Mouse (Mus musculus): ENCODE measurements around the gene Bik. TPM values are rescaled to one million over a fixed set of nuclear protein-coding genes. Genes with fewer than 3 reads are reported as not detected.

Bik gene
- polyA plus RNA-seq, 1 experiment from 2014 or later, result 6.2 TPM

GRCm38 (mm10) chr15:83534960-83535889 lies 8.6 kb downstream of the Bik start:
- WGBS (ENCODE audit: insufficient replicate concordance), result 62% methylated on average over 17 of the region's 17 CpGs
- Histone ChIP-seq H3K36me3 (replicated peaks; ENCODE audit: insufficient read depth, low read length) (no peaks in the 10 kb centered on the region), H3K27me3 (ENCODE audit: insufficient read depth, low read length) (no peaks in the 10 kb centered on the region), H3K4me1 (ENCODE audit: insufficient read depth) (peaks cover 11% of the 10 kb centered on the region), H3K9ac (replicated peaks) (no peak overlapping the region), H3K4me2 (ENCODE audit: low read depth, low read length) (no peak overlapping the region), H3K9me3 (ENCODE audit: low read length) (no peaks in the 10 kb centered on the region), H3K27ac (ENCODE audit: low read depth) (no peak overlapping the region), H3K4me3 (ENCODE audit: low read depth, low read length) (no peak overlapping the region)
- no peak for TF ChIP-seq EP300 (IDR thresholded peaks at IDR 0.05; ENCODE audit: low read depth)
- no peak for TF ChIP-seq CTCF (IDR thresholded peaks at IDR 0.05; ENCODE audit: low read depth)
- ATAC-seq (no peak), DNase-seq (no peak)

GRCm38 (mm10) chr15:83535890-83536231 lies 9.2 kb downstream of the Bik start:
- no peaks in the 10 kb centered on the region for H3K9me3 ChIP-seq (ENCODE audit: low read length)
- H3K36me3 ChIP-seq (replicated peaks; ENCODE audit: insufficient read depth, low read length), result no peaks in the 10 kb centered on the region
- no peak overlapping the region for H3K9ac ChIP-seq (replicated peaks)
- no peak overlapping the region for H3K4me3 ChIP-seq (ENCODE audit: low read depth, low read length)
- H3K4me2 ChIP-seq (ENCODE audit: low read depth, low read length), result no peak overlapping the region
- DNase-seq, result no peak
- no peaks in the 10 kb centered on the region for H3K27me3 ChIP-seq (ENCODE audit: insufficient read depth, low read length)
- TF ChIP-seq EP300 (IDR thresholded peaks at IDR 0.05; ENCODE audit: low read depth), result no peak
- TF ChIP-seq CTCF (IDR thresholded peaks at IDR 0.05; ENCODE audit: low read depth), result no peak
- no peak overlapping the region for H3K27ac ChIP-seq (ENCODE audit: low read depth)
- H3K4me1 ChIP-seq (ENCODE audit: insufficient read depth), result peaks cover 5% of the 10 kb centered on the region
- ATAC-seq, result no peak
- WGBS (ENCODE audit: insufficient replicate concordance), result 69% methylated on average over 6 of the region's 6 CpGs

GRCm38 (mm10) chr15:83538855-83539254 lies 12.2 kb downstream of the Bik start:
- ATAC-seq, result no peak

GRCm38 (mm10) chr15:83539905-83540304 lies 13.2 kb downstream of the Bik start:
- DNase-seq, result no peak
- 46% methylated on average over 4 of the region's 4 CpGs for WGBS (ENCODE audit: insufficient replicate concordance)
- Histone ChIP-seq H3K4me2 (ENCODE audit: low read depth, low read length) (no peak overlapping the region), H3K4me1 (ENCODE audit: insufficient read depth) (0 out of 2 replicates have a peak, but pooled peaks cover 4% of the 10 kb centered on the region), H3K27me3 (ENCODE audit: insufficient read depth, low read length) (no peaks in the 10 kb centered on the region), H3K36me3 (replicated peaks; ENCODE audit: insufficient read depth, low read length) (peaks cover 2% of the 10 kb centered on the region; the same call in 1 of the 2 replicates), H3K27ac (ENCODE audit: low read depth) (no peak overlapping the region), H3K9ac (replicated peaks) (no peak overlapping the region), H3K9me3 (ENCODE audit: low read length) (no peaks in the 10 kb centered on the region), H3K4me3 (ENCODE audit: low read depth, low read length) (no peak overlapping the region)
- no peak for ATAC-seq
- no peak for TF ChIP-seq CTCF (IDR thresholded peaks at IDR 0.05; ENCODE audit: low read depth)
- TF ChIP-seq EP300 (IDR thresholded peaks at IDR 0.05; ENCODE audit: low read depth), result no peak

More at GRCm38 (mm10) chr15:83538855-83539254, 12.2 kb downstream of the Bik start:
- Histone ChIP-seq H3K27ac (ENCODE audit: low read depth) (no peak overlapping the region), H3K36me3 (replicated peaks; ENCODE audit: insufficient read depth, low read length) (no peaks in the 10 kb centered on the region; the same call in 1 of the 2 replicates), H3K4me3 (ENCODE audit: low read depth, low read length) (no peak overlapping the region), H3K4me1 (ENCODE audit: insufficient read depth) (0 out of 2 replicates have a peak, but pooled peaks cover 4% of the 10 kb centered on the region), H3K9me3 (ENCODE audit: low read length) (no peaks in the 10 kb centered on the region), H3K27me3 (ENCODE audit: insufficient read depth, low read length) (no peaks in the 10 kb centered on the region), H3K9ac (replicated peaks) (no peak overlapping the region), H3K4me2 (ENCODE audit: low read depth, low read length) (no peak overlapping the region)
- 87% methylated on average over 2 of the region's 2 CpGs for WGBS (ENCODE audit: insufficient replicate concordance)
- TF ChIP-seq EP300 (IDR thresholded peaks at IDR 0.05; ENCODE audit: low read depth) (no peak), CTCF (IDR thresholded peaks at IDR 0.05; ENCODE audit: low read depth) (no peak)
- no peak for DNase-seq

GRCm38 (mm10) chr15:83541647-83542287 lies 15.1 kb downstream of the Bik start:
- Histone ChIP-seq H3K4me2 (ENCODE audit: low read depth, low read length) (no peak overlapping the region), H3K36me3 (replicated peaks; ENCODE audit: insufficient read depth, low read length) (peaks cover 17% of the 10 kb centered on the region), H3K4me1 (ENCODE audit: insufficient read depth) (no peaks in the 10 kb centered on the region), H3K27ac (ENCODE audit: low read depth) (no peak overlapping the region), H3K27me3 (ENCODE audit: insufficient read depth, low read length) (no peaks in the 10 kb centered on the region), H3K4me3 (ENCODE audit: low read depth, low read length) (no peak overlapping the region), H3K9ac (replicated peaks) (no peak overlapping the region), H3K9me3 (ENCODE audit: low read length) (no peaks in the 10 kb centered on the region)
- TF ChIP-seq EP300 (IDR thresholded peaks at IDR 0.05; ENCODE audit: low read depth) (no peak), CTCF (IDR thresholded peaks at IDR 0.05; ENCODE audit: low read depth) (no peak)
- no peak for ATAC-seq
- WGBS (ENCODE audit: insufficient replicate concordance), result 68% methylated on average over 9 of the region's 9 CpGs
- DNase-seq, result no peak

GRCm38 (mm10) chr15:83546029-83546428 lies 19.4 kb downstream of the Bik start:
- DNase-seq, result no peak
- 90% methylated on average over 7 of the region's 7 CpGs for WGBS (ENCODE audit: insufficient replicate concordance)
- TF ChIP-seq EP300 (IDR thresholded peaks at IDR 0.05; ENCODE audit: low read depth) (no peak), CTCF (IDR thresholded peaks at IDR 0.05; ENCODE audit: low read depth) (no peak)

More at GRCm38 (mm10) chr15:83546029-83546428, 19.4 kb downstream of the Bik start:
- Histone ChIP-seq H3K4me1 (ENCODE audit: insufficient read depth) (no peaks in the 10 kb centered on the region), H3K4me2 (ENCODE audit: low read depth, low read length) (no peak overlapping the region), H3K9ac (replicated peaks) (no peak overlapping the region), H3K9me3 (ENCODE audit: low read length) (no peaks in the 10 kb centered on the region), H3K36me3 (replicated peaks; ENCODE audit: insufficient read depth, low read length) (peaks cover 30% of the 10 kb centered on the region), H3K4me3 (ENCODE audit: low read depth, low read length) (no peak overlapping the region), H3K27ac (ENCODE audit: low read depth) (no peak overlapping the region), H3K27me3 (ENCODE audit: insufficient read depth, low read length) (no peaks in the 10 kb centered on the region)
- ATAC-seq, result 0 out of 2 replicates have a peak, but pooled peaks have one; percentile 13

All from liver, postnatal 0 days (tissue).